9 mouse cellular contexts compared by ENCODE assay signal in the genomic region with DNA sequence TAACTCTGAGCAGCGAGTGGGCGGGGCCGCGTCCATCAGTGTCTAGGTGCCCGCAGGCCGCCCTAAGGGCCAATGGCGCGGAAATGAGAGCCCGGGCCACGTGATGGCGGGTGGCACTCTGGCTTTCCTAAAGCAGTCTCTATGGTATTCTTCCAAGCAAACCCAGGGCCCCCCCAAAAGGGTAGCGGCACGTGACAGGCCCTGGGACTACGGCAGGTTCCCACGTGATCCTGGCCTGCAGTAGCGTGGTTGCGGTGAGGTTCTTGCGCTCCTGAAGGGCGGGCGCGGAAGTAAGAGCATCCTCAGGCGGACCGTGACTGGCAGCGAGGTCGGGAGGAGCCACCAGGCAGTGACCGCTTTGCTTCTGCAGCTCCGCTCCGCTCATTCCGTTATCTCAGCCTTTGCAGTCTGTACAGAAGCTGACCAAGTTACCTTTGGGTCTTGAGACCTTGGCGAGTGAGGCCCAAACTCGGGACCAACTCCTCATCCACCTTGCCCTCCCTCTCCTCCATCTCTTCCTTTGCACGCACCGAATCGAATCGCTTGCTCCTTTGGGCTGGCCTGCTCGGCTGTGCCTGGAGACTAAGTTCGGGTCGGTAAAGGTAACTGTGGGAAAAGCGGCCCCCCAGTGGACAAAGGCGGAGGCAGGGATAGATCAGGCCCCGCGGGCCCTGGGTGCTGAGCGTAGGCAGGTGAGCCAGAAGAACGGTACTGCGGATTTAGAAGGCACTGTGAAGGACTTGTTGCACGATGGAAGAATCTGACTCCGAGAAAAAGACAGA. TPM values are rescaled to one million over a fixed set of nuclear protein-coding genes. Genes with fewer than 3 reads are reported as not detected.
DNase-seq lines count a peak whose midpoint lies in the region; ATAC-seq and TF ChIP-seq lines count a peak whose summit lies in the region.
"Had no signal": no experiment of that assay in that cellular context is flagged by ENCODE, and none has a peak within 500 bp of the region (broad histone marks: within the 10 kb centered on the region; RNA-seq: fewer than 3 reads in every experiment).

Rragb (plus strand) TSS at position 248 of the 782 bp plus-strand sequence.

- H3K9me3 ChIP-seq in forebrain, embryonic 12.5 days = no peaks in the 10 kb centered on the region
- H3K9me3 ChIP-seq in heart, postnatal 0 days (replicated peaks; ENCODE audit: control insufficient read depth, low read length) = no peaks in the 10 kb centered on the region
- H3K9me3 ChIP-seq in liver, embryonic 15.5 days (replicated peaks) = no peaks in the 10 kb centered on the region
- no peaks in the 10 kb centered on the region for H3K9me3 ChIP-seq in neural tube, embryonic 11.5 days (ENCODE audit: control insufficient read depth, low read length)
- H3K9me3 ChIP-seq in stomach, embryonic 16.5 days (replicated peaks; ENCODE audit: control insufficient read depth, low read length) = no peaks in the 10 kb centered on the region
- H3K9me3 ChIP-seq: G1E had no signal

- H3K4me3 ChIP-seq in forebrain, embryonic 12.5 days (replicated peaks) = peak within 1 kb of the TSS; percentile 50
- H3K4me3 ChIP-seq in heart, postnatal 0 days (ENCODE audit: low read depth, low read length) = peak within 1 kb of the TSS; percentile 49
- peak within 1 kb of the TSS; percentile 48 for H3K4me3 ChIP-seq in liver, embryonic 15.5 days (replicated peaks)
- H3K4me3 ChIP-seq in neural tube, embryonic 11.5 days (ENCODE audit: low read depth, low read length) = peak within 1 kb of the TSS; percentile 46
- peak within 1 kb of the TSS; percentile 51 for H3K4me3 ChIP-seq in stomach, embryonic 16.5 days (replicated peaks; ENCODE audit: low read length)

- TF ChIP-seq EP300 in heart, postnatal 0 days (IDR thresholded peaks at IDR 0.05; ENCODE audit: low read depth) = no peak

- peak within 1 kb of the TSS; percentile 76 for H3K27ac ChIP-seq in forebrain, embryonic 12.5 days
- H3K27ac ChIP-seq in heart, postnatal 0 days (ENCODE audit: low read depth) = no peak within 1 kb of the TSS
- no peak within 1 kb of the TSS for H3K27ac ChIP-seq in liver, embryonic 15.5 days (replicated peaks)
- no peak within 1 kb of the TSS for H3K27ac ChIP-seq in neural tube, embryonic 11.5 days (ENCODE audit: low read depth, low read length)
- no peak within 1 kb of the TSS for H3K27ac ChIP-seq in stomach, embryonic 16.5 days (ENCODE audit: low read length)

- peak; percentile 83 for DNase-seq in CD4-positive, CD25-positive, alpha-beta regulatory T cell, adult 2 months (ENCODE audit: low read depth, low spot score)
- peak; percentile 33 for DNase-seq in c-Kit-positive CD71-positive TER-119-positive erythroid progenitor cells, embryonic 14.5 days (ENCODE audit: low spot score)
- DNase-seq in heart, postnatal 0 days (ENCODE audit: low spot score) = peak; percentile 38
- DNase-seq in kidney, postnatal 4 days = peak; percentile 73 to 84
- peak; percentile 81 for DNase-seq in neural tube, embryonic 11.5 days (ENCODE audit: low spot score)

- WGBS in forebrain, embryonic 12.5 days = 17% methylated on average over 47 of the region's 47 CpGs
- WGBS in heart, postnatal 0 days = 17% methylated on average over 47 of the region's 47 CpGs
- 14% methylated on average over 47 of the region's 47 CpGs for WGBS in liver, embryonic 15.5 days (ENCODE audit: insufficient replicate concordance)
- 18% methylated on average over 47 of the region's 47 CpGs for WGBS in neural tube, embryonic 11.5 days
- 11% methylated on average over 47 of the region's 47 CpGs for WGBS in stomach, embryonic 16.5 days

- H3K9ac ChIP-seq in forebrain, embryonic 12.5 days = peak within 1 kb of the TSS; percentile 53
- no peak within 1 kb of the TSS for H3K9ac ChIP-seq in heart, postnatal 0 days (replicated peaks; ENCODE audit: low read depth, low read length)
- H3K9ac ChIP-seq in liver, embryonic 15.5 days = no peak within 1 kb of the TSS
- H3K9ac ChIP-seq in neural tube, embryonic 11.5 days (ENCODE audit: low read length) = peak within 1 kb of the TSS; percentile 48
- peak within 1 kb of the TSS; percentile 48; the same call in 1 of the 2 replicates for H3K9ac ChIP-seq in stomach, embryonic 16.5 days (ENCODE audit: low read length)

- H3K27me3 ChIP-seq in forebrain, embryonic 12.5 days = peaks cover 8% of the 10 kb centered on the region; the same call in 1 of the 2 replicates
- H3K27me3 ChIP-seq in heart, postnatal 0 days (ENCODE audit: control insufficient read depth, insufficient read depth, low read length) = no peaks in the 10 kb centered on the region; the same call in 1 of the 2 replicates
- H3K27me3 ChIP-seq in liver, embryonic 15.5 days = peaks cover 19% of the 10 kb centered on the region; the same call in 1 of the 2 replicates
- no peaks in the 10 kb centered on the region for H3K27me3 ChIP-seq in neural tube, embryonic 11.5 days (ENCODE audit: control insufficient read depth, insufficient read depth, low read length)
- peaks cover 2% of the 10 kb centered on the region; the same call in 1 of the 2 replicates for H3K27me3 ChIP-seq in stomach, embryonic 16.5 days (ENCODE audit: control insufficient read depth, insufficient read depth, low read length)

- peak; percentile 12; the same call in 1 of the 2 replicates for TF ChIP-seq CTCF in heart, postnatal 0 days (IDR thresholded peaks at IDR 0.05; ENCODE audit: low read depth)

- no peaks in the 10 kb centered on the region for H3K4me1 ChIP-seq in forebrain, embryonic 12.5 days
- no peaks in the 10 kb centered on the region for H3K4me1 ChIP-seq in heart, postnatal 0 days (ENCODE audit: control insufficient read depth, insufficient read depth)
- H3K4me1 ChIP-seq in liver, embryonic 15.5 days (replicated peaks) = no peaks in the 10 kb centered on the region
- H3K4me1 ChIP-seq in neural tube, embryonic 11.5 days (ENCODE audit: control insufficient read depth, insufficient read depth, low read length) = no peaks in the 10 kb centered on the region
- no peaks in the 10 kb centered on the region for H3K4me1 ChIP-seq in stomach, embryonic 16.5 days (ENCODE audit: control insufficient read depth, insufficient read depth, low read length)

- peak; percentile 99 for ATAC-seq in forebrain, embryonic 12.5 days (ENCODE audit: low FRiP score)
- ATAC-seq in heart, postnatal 0 days (ENCODE audit: insufficient read depth, low read depth) = peak; percentile 93
- peak; percentile 91 for ATAC-seq in liver, embryonic 15.5 days (ENCODE audit: insufficient read depth)
- ATAC-seq in neural tube, embryonic 11.5 days (ENCODE audit: insufficient read depth, low FRiP score, low TSS enrichment) = peak; percentile 98
- peak; percentile 93 for ATAC-seq in stomach, embryonic 16.5 days (ENCODE audit: insufficient read depth, low FRiP score)

- no peaks in the 10 kb centered on the region for H3K36me3 ChIP-seq in forebrain, embryonic 12.5 days (replicated peaks)
- no peaks in the 10 kb centered on the region for H3K36me3 ChIP-seq in heart, postnatal 0 days (replicated peaks; ENCODE audit: control insufficient read depth, insufficient read depth, low read length)
- H3K36me3 ChIP-seq in liver, embryonic 15.5 days (replicated peaks) = no peaks in the 10 kb centered on the region
- no peaks in the 10 kb centered on the region for H3K36me3 ChIP-seq in neural tube, embryonic 11.5 days (ENCODE audit: control insufficient read depth, insufficient read depth, low read length)
- H3K36me3 ChIP-seq in stomach, embryonic 16.5 days (ENCODE audit: control insufficient read depth, insufficient read depth, low read length) = no peaks in the 10 kb centered on the region
- H3K36me3 ChIP-seq: G1E had no signal

- peak within 1 kb of the TSS; percentile 54 for H3K4me2 ChIP-seq in forebrain, embryonic 12.5 days
- peak within 1 kb of the TSS; percentile 71 for H3K4me2 ChIP-seq in heart, postnatal 0 days (ENCODE audit: low read depth, low read length)
- peak within 1 kb of the TSS; percentile 70 for H3K4me2 ChIP-seq in liver, embryonic 15.5 days
- peak within 1 kb of the TSS; percentile 57 for H3K4me2 ChIP-seq in neural tube, embryonic 11.5 days (ENCODE audit: low read depth)
- peak within 1 kb of the TSS; percentile 58 for H3K4me2 ChIP-seq in stomach, embryonic 16.5 days (ENCODE audit: low read depth, low read length)

RNA-seq across cellular contexts. Expression of gene Rragb, which starts in this region (rescaled TPM):
- polyA plus RNA-seq in forebrain, embryonic 12.5 days (2016; fragmentation: Nextera tagmentation; extraction: Ambion mirVana) = 6.3 and 9.0 TPM in 2 replicates
- total RNA-seq in heart, postnatal 0 days (2014; rRNA removed; ENCODE audit: low replicate concordance) = 0.08 and 8.6 TPM in 2 replicates
- polyA plus RNA-seq in heart, postnatal 0 days (2015; fragmentation: Nextera tagmentation; extraction: Ambion mirVana) = 0.56 and 0.60 TPM in 2 replicates
- polyA plus RNA-seq in liver, embryonic 15.5 days (2015; fragmentation: Nextera tagmentation; extraction: Ambion mirVana) = 0.30 and 0.37 TPM in 2 replicates
- 2.5 and 4.4 TPM in 2 replicates for polyA plus RNA-seq in neural tube, embryonic 11.5 days (2014; fragmentation: Nextera tagmentation; extraction: Ambion mirVana)
- 0.91 and 0.97 TPM in 2 replicates for polyA plus RNA-seq in stomach, embryonic 16.5 days (2015; fragmentation: Nextera tagmentation; extraction: Ambion mirVana)
- polyA plus RNA-seq: G1E had no signal

Comparison
In these comparisons a context has a peak if more than half of its experiments do, and no peak if none do; other contexts are left out.
1. Peak in ATAC-seq, H3K4me3 ChIP-seq and H3K4me2 ChIP-seq in liver, embryonic 15.5 days; RNA of the gene not detected or under 1 TPM.
2. Peak in ATAC-seq, H3K4me3 ChIP-seq, H3K9ac ChIP-seq and H3K4me2 ChIP-seq in stomach, embryonic 16.5 days; RNA of the gene not detected or under 1 TPM.
3. DNase-seq: peak in every context shown above with its lines; median percentile 83 in CD4-positive, CD25-positive, alpha-beta regulatory T cell, adult 2 months; 81 in neural tube, embryonic 11.5 days; 78 in kidney, postnatal 4 days; 38 in heart, postnatal 0 days; 33 in c-Kit-positive CD71-positive TER-119-positive erythroid progenitor cells, embryonic 14.5 days.
4. H3K9ac ChIP-seq: peak in forebrain, embryonic 12.5 days (single experiment) and neural tube, embryonic 11.5 days (single experiment); none in heart, postnatal 0 days (single experiment) and liver, embryonic 15.5 days (single experiment).
5. Peak in every context shown above with its lines, with median percentiles within 50 percentile points of each other: ATAC-seq, H3K4me2 ChIP-seq and H3K4me3 ChIP-seq.